Mouse (Mus musculus) hindbrain, postnatal 0 days (tissue): Measurements from ENCODE around the gene Dclk2. TPM values are rescaled to one million over a fixed set of nuclear protein-coding genes. Genes with fewer than 3 reads are reported as not detected.
A peak's percentile ranks its signal among the peaks of the same experiment; 100 is the strongest.

ENCODE experiments used
- ATAC-seq: fragments of 200-750 bp; cut with Nextera tagmentation; 2 replicates; pipeline ENCODE4 v1.8.0; 2017; ENCODE audit warnings: mild to moderate bottlenecking, moderate TSS enrichment, moderate library complexity
- DNase-seq: peaks from one replicate; pipeline ENCODE4 v3.0.0-alpha.2; 2015; ENCODE audit warnings: low spot score
- H3K27ac ChIP-seq: fragments of 300-500 bp; sonication (generic); 2 replicates; pipeline ENCODE4 v1.5.1; 2014; ENCODE audit warnings: mild to moderate bottlenecking
- H3K27me3 ChIP-seq: fragments of 300-500 bp; sonication (generic); 2 replicates; pipeline ENCODE4 v1.6.1; 2014; ENCODE audit warnings: low read length, mixed read lengths; ENCODE audit not compliant: insufficient read depth
- H3K36me3 ChIP-seq: fragments of 300-500 bp; sonication (generic); 2 replicates; pipeline ENCODE4 v1.6.1; 2014; ENCODE audit warnings: low read length, mixed read lengths; ENCODE audit not compliant: insufficient read depth
- H3K4me1 ChIP-seq: fragments of 300-500 bp; sonication (generic); 2 replicates; pipeline ENCODE4 v1.6.1; 2014; ENCODE audit warnings: antibody characterized with exemption, low read length, mixed read lengths; ENCODE audit not compliant: insufficient read depth
- H3K4me2 ChIP-seq: fragments of 300-500 bp; sonication (generic); 2 replicates; pipeline ENCODE4 v1.6.1; 2014; ENCODE audit warnings: low read depth, mild to moderate bottlenecking, low read length, moderate library complexity, mixed read lengths
- H3K4me3 ChIP-seq: fragments of 300-500 bp; sonication (generic); 2 replicates; pipeline ENCODE4 v1.5.1; 2014; ENCODE audit warnings: low read length
- H3K9ac ChIP-seq: fragments of 300-500 bp; sonication (generic); replicated peaks from 2 replicates; pipeline ENCODE4 v1.6.1; 2014; ENCODE audit warnings: mild to moderate bottlenecking, low read length, moderate library complexity, mixed read lengths
- H3K9me3 ChIP-seq: fragments of 300-500 bp; sonication (generic); 2 replicates; pipeline ENCODE4 v1.6.1; 2016; ENCODE audit warnings: low read length, mixed read lengths
- CTCF ChIP-seq: IDR thresholded peaks from 2 replicates; pipeline ENCODE4 v1.5.1; 2016; ENCODE audit warnings: antibody characterized with exemption, control low read depth, low read depth
- WGBS: fragments of 180-500 bp; shearing (Covaris S2); extraction: QIAGEN DNeasy Blood & Tissue Kit; methylation state at CpG from one replicate; pipeline ENCODE4 v1.1.7; 2014; 5-methylcytosine and 5-hydroxymethylcytosine counted together
- polyA plus RNA-seq: library from polyadenylated mRNA; unstranded; fragments of >200 nt; fragmentation: Nextera tagmentation; extraction: Ambion mirVana; gene quantifications from 2 replicates; pipeline ENCODE4 v1.2.1, GENCODE M21; 2015
- total RNA-seq: library from RNA; depleted of rRNA; stranded (reverse); fragments of >200 nt; gene quantifications from 2 replicates; pipeline ENCODE4 v1.2.3, GENCODE M21; 2014

The Dclk2 gene
- total and polyA plus RNA-seq, 2 experiments from 2014 or later: 69.6 to 159 TPM

DNA sequence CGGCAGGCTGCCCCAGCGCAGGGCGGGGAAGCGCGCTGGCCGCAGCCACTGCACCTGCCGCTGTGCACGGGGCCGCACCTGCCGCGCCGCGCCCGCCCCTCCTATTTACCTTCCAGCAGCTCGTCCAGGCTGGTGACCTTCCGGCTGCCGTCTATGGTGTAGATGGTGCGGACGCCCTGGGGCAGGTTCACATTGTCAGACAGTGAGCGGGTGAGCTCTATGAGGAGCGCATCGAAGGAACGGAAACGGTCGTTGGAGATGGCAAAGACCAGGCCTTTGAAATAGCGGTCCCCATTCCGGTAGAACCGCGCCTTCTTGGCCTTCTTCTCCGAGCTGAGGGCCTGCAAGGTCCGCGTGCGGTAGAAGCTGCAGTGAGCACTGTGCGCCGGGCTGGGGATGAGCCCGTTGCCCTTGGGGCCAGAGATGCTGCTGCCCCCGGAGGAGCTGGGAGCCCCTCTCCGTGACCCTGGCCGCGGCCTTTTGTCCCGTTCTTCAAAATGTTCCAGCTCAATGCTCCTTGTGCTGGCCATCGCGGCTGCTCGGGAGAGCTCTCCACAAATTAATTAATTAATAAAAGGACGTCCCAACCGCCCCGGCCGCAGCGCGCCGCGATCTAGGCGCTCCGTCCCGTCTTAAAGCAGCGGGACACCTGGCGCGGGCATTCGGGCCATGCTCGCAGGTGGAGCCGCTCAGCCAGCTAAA is 860 bp downstream of the Dclk2 start:
- Histone ChIP-seq H3K9ac (peak overlapping the region; percentile 96), H3K9me3 (no peaks in the 10 kb centered on the region), H3K4me3 (peak overlapping the region; percentile 87), H3K4me2 (peak overlapping the region; percentile 74), H3K36me3 (no peaks in the 10 kb centered on the region), H3K27me3 (no peaks in the 10 kb centered on the region), H3K27ac (peak overlapping the region; percentile 98), H3K4me1 (peaks cover 19% of the 10 kb centered on the region)
- WGBS: under 1% methylated on average over 61 of the region's 61 CpGs
- TF ChIP-seq CTCF: no peak; the same call in 1 of the 2 replicates
- ATAC-seq (peak; percentile 58), DNase-seq (peak; percentile 65)

GRCm38 (mm10) chr3:86917048-86917447 is 3.6 kb downstream of the Dclk2 start:
- H3K9ac ChIP-seq: no peak overlapping the region
- no peak for ATAC-seq
- no peak for DNase-seq
- peak overlapping the region; percentile 87; the same call in 1 of the 2 replicates for H3K4me3 ChIP-seq
- H3K9me3 ChIP-seq: no peaks in the 10 kb centered on the region
- no peaks in the 10 kb centered on the region for H3K36me3 ChIP-seq
- H3K27ac ChIP-seq: no peak overlapping the region
- no peak for TF ChIP-seq CTCF
- WGBS: 95% methylated on average over 5 of the region's 5 CpGs
- peaks cover 23% of the 10 kb centered on the region for H3K4me1 ChIP-seq
- no peaks in the 10 kb centered on the region for H3K27me3 ChIP-seq
- H3K4me2 ChIP-seq: peak overlapping the region; percentile 74

- Histone ChIP-seq H3K4me3 (no peak overlapping the region), H3K4me1 (peaks cover 23% of the 10 kb centered on the region)
- WGBS: 86% methylated on average over 4 of the region's 4 CpGs
Observed at GRCm38 (mm10) chr3:86916626-86917025, 4.0 kb downstream of the Dclk2 start.

GRCm38 (mm10) chr3:86915291-86915690 is 5.4 kb downstream of the Dclk2 start:
- no peak overlapping the region for H3K9ac ChIP-seq
- H3K4me3 ChIP-seq: no peak overlapping the region
- DNase-seq: no peak
- H3K36me3 ChIP-seq: no peaks in the 10 kb centered on the region
- no peaks in the 10 kb centered on the region for H3K27me3 ChIP-seq
- H3K9me3 ChIP-seq: no peaks in the 10 kb centered on the region
- WGBS: 55% methylated on average over 13 of the region's 13 CpGs
- no peak for ATAC-seq
- peaks cover 23% of the 10 kb centered on the region for H3K4me1 ChIP-seq
- TF ChIP-seq CTCF: no peak
- peak overlapping the region; percentile 18; the same call in 1 of the 2 replicates for H3K4me2 ChIP-seq
- H3K27ac ChIP-seq: no peak overlapping the region

More at GRCm38 (mm10) chr3:86916626-86917025, 4.0 kb downstream of the Dclk2 start:
- TF ChIP-seq CTCF: no peak
- Histone ChIP-seq H3K36me3 (no peaks in the 10 kb centered on the region), H3K9ac (no peak overlapping the region), H3K9me3 (no peaks in the 10 kb centered on the region), H3K27me3 (no peaks in the 10 kb centered on the region), H3K27ac (no peak overlapping the region), H3K4me2 (peak overlapping the region; percentile 74)
- no peak for ATAC-seq
- no peak for DNase-seq

GRCm38 (mm10) chr3:86914316-86914715 is 6.3 kb downstream of the Dclk2 start:
- no peak for TF ChIP-seq CTCF
- no peak for DNase-seq

DNA sequence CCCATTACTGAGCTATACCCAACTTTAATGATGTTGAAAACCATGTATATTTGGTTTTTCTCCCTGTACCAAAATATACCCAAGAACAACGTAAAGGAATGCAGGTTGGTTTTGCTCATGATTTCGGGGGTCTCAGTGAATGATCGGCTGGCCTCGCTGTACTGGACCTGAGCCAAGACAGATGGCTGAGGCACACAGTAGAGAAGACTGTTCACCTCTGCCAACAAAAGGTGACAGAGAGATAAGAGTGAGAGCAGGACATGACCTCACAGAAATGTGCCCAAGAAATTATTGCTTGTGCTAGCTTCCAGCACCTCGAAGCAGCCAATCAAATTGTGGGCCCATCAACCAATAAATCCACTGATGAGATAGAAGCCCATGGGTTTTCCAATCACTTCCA is 22.3 kb downstream of the Dclk2 start:
- DNase-seq: no peak
- Histone ChIP-seq H3K4me2 (no peak overlapping the region), H3K27me3 (no peaks in the 10 kb centered on the region), H3K4me3 (no peak overlapping the region), H3K27ac (no peak overlapping the region), H3K9ac (no peak overlapping the region), H3K9me3 (no peaks in the 10 kb centered on the region), H3K36me3 (peaks cover 11% of the 10 kb centered on the region; the same call in 1 of the 2 replicates), H3K4me1 (0 out of 2 replicates have a peak, but pooled peaks cover 2% of the 10 kb centered on the region)
- TF ChIP-seq CTCF: no peak
- 83% methylated on average over 5 of the region's 5 CpGs for WGBS
- ATAC-seq: no peak

More at GRCm38 (mm10) chr3:86914316-86914715, 6.3 kb downstream of the Dclk2 start:
- no peak overlapping the region for H3K4me3 ChIP-seq
- no peaks in the 10 kb centered on the region for H3K9me3 ChIP-seq
- 60% methylated on average over 3 of the region's 3 CpGs for WGBS
- peaks cover 23% of the 10 kb centered on the region for H3K4me1 ChIP-seq
- H3K27ac ChIP-seq: no peak overlapping the region
- H3K9ac ChIP-seq: no peak overlapping the region
- no peaks in the 10 kb centered on the region for H3K36me3 ChIP-seq
- no peak overlapping the region for H3K4me2 ChIP-seq
- ATAC-seq: no peak
- no peaks in the 10 kb centered on the region for H3K27me3 ChIP-seq

- Histone ChIP-seq H3K9me3 (no peaks in the 10 kb centered on the region), H3K27ac (no peak overlapping the region), H3K9ac (no peak overlapping the region), H3K36me3 (0 out of 2 replicates have a peak, but pooled peaks cover 5% of the 10 kb centered on the region), H3K4me3 (no peak overlapping the region), H3K27me3 (no peaks in the 10 kb centered on the region), H3K4me1 (0 out of 2 replicates have a peak, but pooled peaks cover 2% of the 10 kb centered on the region), H3K4me2 (no peak overlapping the region)
- ATAC-seq: no peak
- no peak for TF ChIP-seq CTCF
- WGBS: 46% methylated on average over 8 of the region's 8 CpGs
- DNase-seq: no peak
Observed at GRCm38 (mm10) chr3:86897551-86897950, 23.1 kb downstream of the Dclk2 start.
